Mouse (Mus musculus): ENCODE results near the gene Fitm1.

- TF ChIP-seq HCFC1 (IDR thresholded peaks at IDR 0.05; ENCODE audit: low read depth, low read length) (no peak), CTCF (IDR thresholded peaks at IDR 0.05 in 2 of 3, conservative IDR thresholded peaks at IDR 0.05 in 1 of 3; ENCODE audit: control insufficient read depth in 1 of 3, insufficient read depth in 1 of 3, low read depth in 2 of 3, low read length in 3 of 3, poor library complexity in 1 of 3, severe bottlenecking in 1 of 3) (no peak), POLR2A (IDR thresholded peaks at IDR 0.05; ENCODE audit: control insufficient read depth in 1 of 2, insufficient read depth in 1 of 2, low read depth in 1 of 2, low read length in 2 of 2, poor library complexity in 1 of 2) (no peak), USF1 (IDR thresholded peaks at IDR 0.05; ENCODE audit: low read depth, low read length) (no peak), EP300 (IDR thresholded peaks at IDR 0.05; ENCODE audit: low read depth in 1 of 2, low read length in 2 of 2) (no peak), RCOR1 (IDR thresholded peaks at IDR 0.05; ENCODE audit: low read depth, low read length) (no peak), CHD1 (IDR thresholded peaks at IDR 0.05; ENCODE audit: low read depth, low read length) (no peak), MAFK (IDR thresholded peaks at IDR 0.05; ENCODE audit: borderline replicate concordance, low read depth, low read length) (no peak), MAZ (IDR thresholded peaks at IDR 0.05; ENCODE audit: low read depth, low read length) (no peak)
Measured at GRCm38 (mm10) chr14:55576376-55576775, 959 bp downstream of the Fitm1 start.

Data from MEL (cell line).